Mouse (Mus musculus) heart, postnatal 0 days (tissue): ENCODE data around the gene Hmga1. TPM values are rescaled to one million over a fixed set of nuclear protein-coding genes. Genes with fewer than 3 reads are reported as not detected.

ENCODE experiments used
- ATAC-seq: fragments of 200-750 bp; cut with Nextera tagmentation; 2 replicates; pipeline ENCODE4 v1.8.0; 2017; ENCODE audit warnings: low read depth, moderate number of reproducible peaks, moderate library complexity; ENCODE audit not compliant: insufficient read depth
- DNase-seq: peaks from one replicate; pipeline ENCODE4 v3.0.0-alpha.2; 2016; ENCODE audit warnings: low spot score
- H3K27ac ChIP-seq: fragments of 300-500 bp; sonication (generic); 2 replicates; pipeline ENCODE4 v1.5.1; 2014; ENCODE audit warnings: low read depth, mild to moderate bottlenecking
- H3K27me3 ChIP-seq: fragments of 300-500 bp; sonication (generic); 2 replicates; pipeline ENCODE4 v1.6.1; 2014; ENCODE audit warnings: low read length, mixed read lengths; ENCODE audit not compliant: control insufficient read depth, insufficient read depth
- H3K36me3 ChIP-seq: fragments of 300-500 bp; sonication (generic); replicated peaks from 2 replicates; pipeline ENCODE4 v1.6.1; 2014; ENCODE audit warnings: low read length, mixed read lengths; ENCODE audit not compliant: control insufficient read depth, insufficient read depth
- H3K4me1 ChIP-seq: fragments of 300-500 bp; sonication (generic); 2 replicates; pipeline ENCODE4 v1.6.1; 2014; ENCODE audit warnings: antibody characterized with exemption; ENCODE audit not compliant: control insufficient read depth, insufficient read depth
- H3K4me2 ChIP-seq: fragments of 300-500 bp; sonication (generic); 2 replicates; pipeline ENCODE4 v1.6.1; 2014; ENCODE audit warnings: low read depth, mild to moderate bottlenecking, low read length, moderate library complexity
- H3K4me3 ChIP-seq: fragments of 300-500 bp; sonication (generic); 2 replicates; pipeline ENCODE4 v1.5.1; 2014; ENCODE audit warnings: low read depth, low read length
- H3K9ac ChIP-seq: fragments of 300-500 bp; sonication (generic); replicated peaks from 2 replicates; pipeline ENCODE4 v1.6.1; 2014; ENCODE audit warnings: low read depth, low read length, mixed read lengths
- H3K9me3 ChIP-seq: fragments of 300-500 bp; sonication (generic); replicated peaks from 2 replicates; pipeline ENCODE4 v1.6.1; 2016; ENCODE audit warnings: low read length; ENCODE audit not compliant: control insufficient read depth
- CTCF ChIP-seq: IDR thresholded peaks from 2 replicates; pipeline ENCODE4 v1.5.1; 2016; ENCODE audit warnings: antibody characterized with exemption, control low read depth, low read depth
- EP300 ChIP-seq: IDR thresholded peaks from 2 replicates; pipeline ENCODE4 v1.6.1; 2016; ENCODE audit warnings: antibody characterized with exemption, low read depth
- WGBS: fragments of 180-500 bp; shearing (Covaris S2); extraction: QIAGEN DNeasy Blood & Tissue Kit; methylation state at CpG from one replicate; pipeline ENCODE4 v1.1.7; 2014; 5-methylcytosine and 5-hydroxymethylcytosine counted together
- polyA plus RNA-seq: library from polyadenylated mRNA; unstranded; fragments of >200 nt; fragmentation: Nextera tagmentation; extraction: Ambion mirVana; gene quantifications from 2 replicates; pipeline ENCODE4 v1.2.1, GENCODE M21; 2015
- total RNA-seq: library from RNA; depleted of rRNA; stranded (reverse); fragments of >200 nt; gene quantifications from 2 replicates; pipeline ENCODE4 v1.2.3, GENCODE M21; 2014; ENCODE audit warnings: low replicate concordance; rRNA removed

Gene Hmga1
- total and polyA plus RNA-seq, 2 experiments from 2014 or later = 59.7 to 108 TPM

GRCm38 (mm10) chr17:27613016-27613415, 56.7 kb downstream of the Hmga1 start:
- Histone ChIP-seq H3K27me3 (no peaks in the 10 kb centered on the region), H3K4me3 (no peak overlapping the region), H3K4me1 (peaks cover 30% of the 10 kb centered on the region), H3K36me3 (peaks cover 20% of the 10 kb centered on the region; the same call in 1 of the 2 replicates), H3K9me3 (no peaks in the 10 kb centered on the region), H3K27ac (no peak overlapping the region), H3K9ac (no peak overlapping the region), H3K4me2 (no peak overlapping the region)
- TF ChIP-seq EP300 (no peak), CTCF (no peak)
- 54% methylated on average over 4 of the region's 4 CpGs for WGBS
- DNase-seq = no peak
- no peak for ATAC-seq

Other genes starting within 250 kb of the Hmga1 start
- not detected in 2 replicates for gene Grm4, start 35.1 kb upstream of the Hmga1 start, total RNA-seq
- 0.03 TPM in 1 of 2 replicates, not detected in the other for gene Grm4, start 35.1 kb upstream of the Hmga1 start, polyA plus RNA-seq
- 11.1 and 13.4 TPM in 2 replicates for gene AI413582, start 9.3 kb downstream of the Hmga1 start, total RNA-seq
- gene AI413582, start 9.3 kb downstream of the Hmga1 start, polyA plus RNA-seq = 18.5 and 20.1 TPM in 2 replicates
- gene Nudt3, start 67.0 kb downstream of the Hmga1 start, total RNA-seq = 159 and 184 TPM in 2 replicates
- gene Nudt3, start 67.0 kb downstream of the Hmga1 start, polyA plus RNA-seq = 139 and 140 TPM in 2 replicates
- gene RPS10-NUDT3, start 78.7 kb downstream of the Hmga1 start, total RNA-seq = not detected in 2 replicates
- gene RPS10-NUDT3, start 78.7 kb downstream of the Hmga1 start, polyA plus RNA-seq = not detected in 2 replicates
- gene Rps10, start 80.2 kb downstream of the Hmga1 start, total RNA-seq = 1,352 and 1,440 TPM in 2 replicates
- gene Rps10, start 80.2 kb downstream of the Hmga1 start, polyA plus RNA-seq = 486 and 524 TPM in 2 replicates
- gene Pacsin1, start 99.0 kb downstream of the Hmga1 start, total RNA-seq = not detected in 2 replicates
- 0.04 and 0.32 TPM in 2 replicates for gene Pacsin1, start 99.0 kb downstream of the Hmga1 start, polyA plus RNA-seq
- gene Spdef, start 172.5 kb downstream of the Hmga1 start, total RNA-seq = 0.15 and 5.1 TPM in 2 replicates
- gene Spdef, start 172.5 kb downstream of the Hmga1 start, polyA plus RNA-seq = 0.22 and 0.26 TPM in 2 replicates